Mouse (Mus musculus) lung, postnatal 25 days (tissue): ENCODE data around the gene Gpr137.
"Not testable (repeated sequence)": the region's sequence is repeated elsewhere in the genome, so short reads cannot be mapped to it uniquely, and the experiment has no call there.

ENCODE experiments used
- DNase-seq: peaks from one replicate; pipeline ENCODE4 v3.0.0; 2022; ENCODE audit warnings: low spot score

Gpr137 gene

DNA sequence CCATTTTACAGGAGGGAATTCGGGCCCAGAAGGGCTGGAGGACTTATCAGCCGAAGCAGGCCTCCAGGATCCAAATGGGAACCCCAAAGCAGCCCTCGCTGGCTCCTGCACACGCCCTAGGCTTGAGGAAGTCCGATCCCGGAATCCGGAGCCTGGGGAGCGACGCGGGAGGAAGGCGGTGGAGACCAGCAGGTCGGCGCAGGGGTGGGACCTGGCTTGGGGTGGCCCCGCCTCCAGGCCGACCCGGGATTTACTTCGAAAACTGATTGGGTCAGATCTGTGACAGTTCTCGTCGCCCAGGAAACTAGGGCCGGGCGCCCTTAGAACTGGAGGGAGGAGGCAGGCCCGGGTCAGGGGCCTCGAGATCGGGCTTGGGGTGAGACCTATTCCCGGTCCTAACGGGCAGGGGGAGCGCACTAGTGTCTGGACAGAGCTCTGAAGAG is at the start of gene Gpr137:
Gene Gpr137 (minus strand): TSS at position 232 of the 443 bp plus-strand sequence.
- peak; percentile 98 for DNase-seq

DNA sequence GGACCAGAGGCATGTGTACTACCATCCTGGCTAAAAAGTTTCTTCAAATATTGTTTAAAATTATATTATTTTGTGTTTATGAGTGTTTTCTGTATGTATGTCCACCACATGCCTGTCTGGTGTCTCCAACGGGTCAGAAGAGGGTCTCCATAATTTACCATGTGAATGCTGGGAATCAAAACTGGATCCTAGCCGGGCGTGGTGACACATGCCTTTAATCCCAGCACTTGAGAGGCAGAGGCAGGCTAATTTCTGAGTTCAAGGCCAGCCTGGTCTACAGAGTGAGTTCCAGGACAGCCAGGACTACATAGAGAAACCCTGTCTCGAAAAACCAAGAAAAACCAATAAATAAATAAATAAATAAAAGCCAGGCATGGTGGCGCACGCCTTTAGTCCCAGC is 48.9 kb upstream of the Gpr137 start:
- DNase-seq, result not testable (repeated sequence)

- DNase-seq, result no peak
These were observed 48.4 kb upstream of the Gpr137 start for GRCm38 (mm10) chr19:6990712-6991111.

DNA sequence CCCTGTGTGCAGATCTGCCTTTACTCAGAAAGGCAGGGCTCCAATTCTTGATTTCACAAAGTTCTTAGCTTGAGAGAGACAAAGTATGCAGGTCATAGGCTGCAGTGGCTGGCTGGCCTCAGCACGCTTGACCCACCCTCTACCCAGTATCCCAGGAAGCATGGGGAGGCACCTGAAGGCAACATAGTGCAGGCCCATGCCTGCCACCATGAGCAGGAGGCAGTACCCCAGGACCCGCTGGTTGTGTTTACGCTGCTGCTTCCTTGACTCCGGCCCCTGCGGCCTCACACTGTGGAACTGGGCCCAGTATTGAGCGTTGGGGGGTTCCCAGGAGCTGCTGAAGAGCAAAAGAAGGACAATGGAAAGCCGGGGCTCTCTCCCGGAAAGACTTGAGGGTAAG is 47.0 kb upstream of the Gpr137 start:
- no peak for DNase-seq

- DNase-seq, result no peak
These were observed 45.6 kb upstream of the Gpr137 start for GRCm38 (mm10) chr19:6987904-6988285.

GRCm38 (mm10) chr19:6987061-6987903 is 45.0 kb upstream of the Gpr137 start, which contains the start of gene Vegfb:
Gene Vegfb (minus strand): TSS chr19:6987651.
- DNase-seq, result peak; percentile 54

DNA sequence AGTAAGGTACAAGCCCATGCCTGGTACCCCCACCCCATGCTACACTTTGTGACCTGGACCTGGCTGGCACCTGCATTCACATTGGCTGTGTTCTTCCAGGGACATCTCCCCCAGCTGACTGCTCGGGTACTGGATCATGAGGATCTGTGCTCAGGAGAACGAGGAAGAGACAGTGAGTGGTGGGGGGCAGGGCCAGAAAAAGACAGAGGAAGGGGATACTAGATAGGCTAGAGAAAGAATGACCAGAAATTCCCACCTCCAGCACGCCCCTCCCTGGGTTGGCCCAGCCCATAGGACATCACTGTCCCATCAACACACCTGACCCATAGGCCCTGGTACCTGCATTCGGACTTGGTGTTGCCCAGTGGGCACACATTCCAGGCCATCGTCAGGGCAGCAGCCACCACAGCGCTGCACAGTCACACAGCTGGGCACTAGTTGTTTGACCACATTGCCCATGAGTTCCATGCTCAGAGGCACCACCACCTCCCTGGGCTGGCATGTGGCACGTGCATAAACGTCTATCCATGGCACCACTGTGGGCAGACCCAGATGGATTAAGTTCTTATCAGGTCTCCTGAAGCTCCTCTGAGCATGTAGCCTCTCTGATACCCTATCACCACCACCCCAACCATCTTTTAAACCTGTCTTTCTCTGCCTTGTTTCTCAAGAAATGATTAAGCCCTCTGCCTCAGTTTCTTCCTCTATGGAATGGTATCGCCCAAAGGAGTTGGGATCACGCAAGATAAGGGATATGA is 43.9 kb upstream of the Gpr137 start:
- DNase-seq, result no peak

- no peak for DNase-seq
These were observed 43.0 kb upstream of the Gpr137 start for GRCm38 (mm10) chr19:6985300-6985699.

- no peak for DNase-seq
These were observed 41.3 kb upstream of the Gpr137 start for GRCm38 (mm10) chr19:6983621-6984020.

DNA sequence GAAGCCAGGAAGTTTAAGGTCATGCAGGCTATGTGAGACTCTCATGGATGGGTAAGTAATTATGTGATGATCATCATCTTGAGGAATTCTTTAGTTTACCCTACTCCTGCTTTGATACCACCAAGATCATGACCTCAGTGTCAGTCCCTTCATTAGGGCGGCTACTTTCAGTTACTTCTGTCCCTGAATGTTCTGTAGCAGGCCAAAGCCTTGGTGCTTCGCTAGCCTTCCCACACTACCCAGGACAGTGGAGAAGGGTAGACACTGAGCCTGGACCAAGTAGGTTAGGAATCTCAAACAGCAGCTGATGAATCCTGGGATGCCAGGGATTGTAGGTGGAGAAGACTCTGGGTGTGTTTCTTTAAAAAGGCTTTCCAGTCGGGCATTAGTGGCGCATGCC is 39.2 kb upstream of the Gpr137 start:
- no peak for DNase-seq

DNA sequence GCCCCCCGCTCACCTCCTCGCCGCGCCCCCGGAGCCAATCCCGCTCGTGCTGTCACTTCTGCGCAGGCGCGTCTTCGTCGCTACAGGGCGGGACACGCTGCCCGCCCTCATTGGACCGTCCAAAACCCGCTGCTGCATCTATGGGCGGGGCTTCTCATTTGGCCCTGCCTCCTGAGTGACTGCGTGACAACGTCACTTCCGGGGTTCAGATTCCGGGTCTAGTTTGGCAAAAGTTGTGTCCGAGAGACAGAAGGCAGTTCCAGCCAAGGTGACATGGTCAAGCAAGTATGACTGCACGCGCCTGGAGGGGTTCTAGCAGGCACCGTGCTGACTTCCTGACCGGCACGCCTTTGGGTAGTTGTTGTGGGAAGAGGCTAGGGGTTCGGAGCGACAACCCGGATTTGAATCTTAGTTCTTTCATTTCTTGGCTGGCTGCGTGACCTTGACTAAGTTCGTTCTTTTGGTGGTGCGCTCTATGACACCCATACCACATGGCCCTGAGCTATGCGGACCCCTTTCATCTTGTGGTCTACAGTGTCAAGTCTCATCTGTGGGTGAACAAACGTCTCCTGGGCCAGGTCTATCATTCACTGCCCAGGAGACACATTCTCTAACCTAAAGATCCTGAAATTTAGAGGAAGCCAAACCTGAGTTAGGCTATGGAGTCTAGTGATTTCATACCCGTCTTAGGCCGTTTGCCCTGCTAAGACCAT is 38.3 kb upstream of the Gpr137 start, which contains the start of gene Fkbp2:
Gene Fkbp2 (minus strand): TSS at position 121 of the 713 bp plus-strand sequence.
- peak; percentile 99 for DNase-seq

GRCm38 (mm10) chr19:6979486-6980380 is 37.5 kb upstream of the Gpr137 start:
- peak; percentile 100 for DNase-seq

GRCm38 (mm10) chr19:6979001-6979479 is 36.8 kb upstream of the Gpr137 start:
- no peak for DNase-seq

DNA sequence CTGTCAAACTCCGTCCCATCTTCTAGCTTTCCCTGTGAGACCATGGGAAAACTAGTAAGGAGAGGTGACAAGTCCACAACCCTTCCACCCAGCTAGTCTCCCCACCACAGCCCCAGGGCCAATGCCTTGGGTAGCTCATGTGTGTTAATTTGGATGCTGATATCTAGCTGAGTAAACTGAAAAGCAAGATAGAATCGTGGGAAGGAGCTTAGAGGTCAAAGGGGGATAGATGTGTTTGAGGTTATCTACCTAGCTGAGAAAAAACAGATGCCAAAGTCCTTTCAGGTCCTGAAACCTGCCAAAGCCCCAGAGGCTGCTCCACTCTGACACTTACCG is 36.3 kb upstream of the Gpr137 start:
- no peak for DNase-seq

DNA sequence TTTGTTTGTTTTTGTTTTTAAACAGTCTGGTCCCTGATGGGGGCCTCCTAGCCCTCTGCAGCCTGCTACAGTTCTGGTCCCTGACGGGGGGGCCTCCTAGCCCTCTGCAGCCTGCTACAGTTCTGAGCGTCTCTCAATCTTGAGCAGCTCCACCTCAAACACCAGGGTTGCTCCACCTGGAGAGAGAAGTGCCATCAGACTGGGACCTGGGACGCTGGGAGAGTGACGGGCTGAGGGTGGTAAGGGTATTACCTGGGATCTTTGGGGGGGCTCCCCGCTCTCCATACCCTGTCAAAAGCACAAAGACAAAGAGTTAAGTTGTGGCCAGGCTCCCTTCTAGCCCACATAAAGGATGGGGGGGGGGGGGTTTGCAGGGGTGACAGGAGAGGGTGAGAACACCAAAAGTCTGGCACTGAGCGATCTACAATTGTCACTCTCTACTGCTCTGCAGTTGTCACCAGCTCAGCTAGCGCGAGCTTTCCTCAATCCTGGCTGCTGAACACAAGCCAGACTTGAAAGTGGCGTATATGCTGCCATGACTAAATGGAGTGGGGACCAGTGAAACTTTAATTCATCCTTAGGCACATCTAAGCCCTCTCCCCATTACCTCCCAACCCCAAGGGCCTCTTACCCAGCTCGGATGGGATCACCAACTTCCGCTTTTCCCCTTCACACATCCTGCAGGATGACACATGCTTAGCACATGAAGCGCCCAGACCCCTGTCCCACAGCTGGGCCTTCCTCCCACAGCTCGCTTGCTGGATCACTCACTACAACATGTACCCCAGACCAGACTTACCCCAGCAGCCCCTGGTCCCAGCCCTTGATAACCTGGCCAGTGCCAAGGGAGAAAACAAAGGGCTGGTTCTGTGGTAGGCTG is 35.7 kb upstream of the Gpr137 start:
- no peak for DNase-seq

DNA sequence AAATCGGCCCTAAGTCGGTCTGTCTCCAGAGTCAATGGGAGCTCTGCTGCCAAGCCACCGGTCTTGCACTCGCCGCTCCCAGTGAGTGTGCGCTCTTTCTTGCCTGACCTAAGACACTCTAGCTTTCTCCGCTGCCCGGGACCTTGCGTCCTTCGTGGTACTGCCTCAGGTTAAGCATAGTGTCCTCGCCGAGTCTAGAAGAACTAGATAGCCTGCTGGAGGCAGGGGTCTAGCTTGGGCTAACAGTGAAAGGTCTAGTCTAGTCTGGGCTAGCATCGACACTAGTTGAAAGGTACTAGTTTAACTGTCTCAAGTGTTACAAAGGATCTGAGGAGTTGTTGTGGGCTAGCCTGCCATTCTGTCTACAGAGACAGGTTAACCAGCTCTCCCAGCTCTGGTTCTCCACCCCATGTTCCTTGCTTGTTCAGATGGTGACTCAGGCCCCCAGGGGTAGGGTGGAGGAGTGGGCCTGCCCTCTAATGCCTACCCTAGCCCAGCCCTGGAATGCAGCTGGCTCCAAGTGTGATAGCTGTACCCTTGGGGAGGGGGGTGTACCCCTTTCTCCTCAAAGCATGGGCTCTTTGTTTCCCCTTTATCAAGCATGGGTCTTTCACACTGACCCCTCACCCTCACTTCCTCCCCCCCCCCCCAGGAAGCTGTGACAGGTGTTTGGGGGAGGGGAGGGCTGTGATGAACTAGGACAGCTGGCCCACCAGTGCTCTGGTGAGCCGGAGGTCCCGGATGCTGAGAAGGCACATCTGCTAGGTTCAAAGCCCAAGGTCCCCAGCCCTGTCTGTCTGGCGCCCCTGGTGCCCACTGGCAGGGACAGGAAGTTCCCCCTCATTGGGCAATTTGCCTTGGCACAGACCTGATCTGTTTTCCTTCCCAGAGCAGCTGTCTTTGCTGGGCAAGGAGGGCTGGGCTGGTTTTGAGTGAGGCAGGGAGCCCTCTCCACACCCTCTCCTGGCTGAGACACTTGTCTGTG is 33.5 kb upstream of the Gpr137 start, which contains the start of gene Plcb3:
Gene Plcb3 (minus strand): TSS at position 934 of the 985 bp plus-strand sequence.
- DNase-seq, result peak; percentile 65

- peak; percentile 78 for DNase-seq
These were observed 32.2 kb upstream of the Gpr137 start, which contains the start of gene Ppp1r14b for GRCm38 (mm10) chr19:6974211-6975205. Gene Ppp1r14b (plus strand): TSS chr19:6974968.
